Mouse (Mus musculus) lung, postnatal 0 days (tissue): ENCODE measurements at regions not wholly inside any gene's neighbourhood (a gene's known extent, or its start where the extent isn't known, plus 50 kb on each side); places are given as distances from the start of the nearest gene placed in this dataset.

Source experiments
- CTCF ChIP-seq: IDR thresholded peaks from 2 replicates; pipeline ENCODE4 v1.5.1; 2016; ENCODE audit warnings: antibody characterized with exemption, mild to moderate bottlenecking
- EP300 ChIP-seq: IDR thresholded peaks from 2 replicates; pipeline ENCODE4 v1.6.1; 2016; ENCODE audit warnings: antibody characterized with exemption, mild to moderate bottlenecking, control low read depth

- TF ChIP-seq CTCF (no peak), EP300 (no peak)
These were observed 389.2 kb upstream of the Tshz3 start for GRCm38 (mm10) chr7:36308726-36309125.
